Mouse (Mus musculus) limb, embryonic 10.5 days (tissue): ENCODE measurements around the gene Ksr1. TPM values are rescaled to one million over a fixed set of nuclear protein-coding genes. Genes with fewer than 3 reads are reported as not detected.

Experiments used
- DNase-seq: peaks from one replicate; pipeline ENCODE4 v3.0.0-alpha.2; 2017; ENCODE audit warnings: low spot score
- H3K27ac ChIP-seq: fragments of 300-500 bp; sonication (generic); 2 replicates; pipeline ENCODE4 v1.5.1; 2016; ENCODE audit warnings: mild to moderate bottlenecking
- H3K27me3 ChIP-seq: fragments of 300-500 bp; sonication (generic); 2 replicates; pipeline ENCODE4 v1.6.1; 2016; ENCODE audit warnings: low read depth, mild to moderate bottlenecking; ENCODE audit not compliant: poor library complexity, severe bottlenecking
- H3K36me3 ChIP-seq: fragments of 300-500 bp; sonication (generic); 2 replicates; pipeline ENCODE4 v1.6.1; 2016; ENCODE audit warnings: mild to moderate bottlenecking, moderate library complexity
- H3K4me1 ChIP-seq: fragments of 300-500 bp; sonication (generic); 2 replicates; pipeline ENCODE4 v1.6.1; 2016
- H3K4me3 ChIP-seq: fragments of 300-500 bp; sonication (generic); 2 replicates; pipeline ENCODE4 v1.5.1; 2016; ENCODE audit warnings: mild to moderate bottlenecking, moderate library complexity
- H3K9me3 ChIP-seq: fragments of 300-500 bp; sonication (generic); replicated peaks from 2 replicates; pipeline ENCODE4 v1.6.1; 2016; ENCODE audit warnings: mild to moderate bottlenecking
- WGBS: fragments of 180-500 bp; shearing (Covaris S2); methylation state at CpG from one replicate; pipeline ENCODE4 v1.1.7; 2016; 5-methylcytosine and 5-hydroxymethylcytosine counted together
- polyA plus RNA-seq: library from polyadenylated mRNA; unstranded; fragments of >200 nt; fragmentation: Nextera tagmentation; extraction: Ambion mirVana; gene quantifications from 2 replicates; pipeline ENCODE4 v1.2.1, GENCODE M21; 2016

The Ksr1 gene
- polyA plus RNA-seq, 1 experiment from 2014 or later = 1.3 TPM

DNA sequence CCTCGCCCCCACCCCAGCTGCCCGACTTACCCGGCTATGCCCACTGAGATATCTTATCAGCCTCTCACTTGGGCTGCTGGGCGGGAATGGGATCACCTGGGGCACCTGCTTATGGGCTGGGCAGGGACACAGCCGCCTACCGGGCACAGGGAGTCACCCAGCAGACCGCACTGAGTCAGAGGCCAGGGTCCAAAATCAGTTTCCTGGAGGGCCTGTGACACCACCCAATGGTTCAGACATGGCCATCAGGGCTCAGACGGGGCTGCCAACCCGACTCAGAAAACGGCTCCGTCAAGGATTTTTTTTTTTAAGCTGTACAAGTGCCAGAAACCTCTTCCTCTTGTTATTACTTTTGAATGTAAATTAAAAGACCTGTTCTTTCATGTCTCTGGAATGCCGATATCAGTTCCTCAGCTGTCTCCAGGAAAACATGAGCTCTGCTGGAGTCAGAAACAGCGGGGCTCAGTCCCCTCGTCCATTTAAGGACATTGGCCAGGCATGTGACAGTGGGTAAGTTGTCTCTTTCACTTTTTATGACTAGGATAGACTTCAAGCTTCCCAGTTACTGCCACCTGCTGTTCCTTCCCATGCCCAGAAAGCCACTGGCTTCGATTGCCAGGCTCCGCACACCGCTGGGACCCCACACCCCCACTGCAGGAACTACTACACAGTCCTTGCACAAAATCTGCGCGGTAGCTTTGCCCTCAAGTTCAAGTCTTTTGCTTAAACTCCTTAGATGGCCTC is 33.5 kb downstream of the Ksr1 start:
- H3K27ac ChIP-seq = no peak overlapping the region
- H3K4me1 ChIP-seq = peaks cover 22% of the 10 kb centered on the region
- no peak for DNase-seq
- no peaks in the 10 kb centered on the region for H3K36me3 ChIP-seq
- H3K27me3 ChIP-seq = no peaks in the 10 kb centered on the region
- no peak overlapping the region for H3K4me3 ChIP-seq
- H3K9me3 ChIP-seq = no peaks in the 10 kb centered on the region
- 84% methylated on average over 19 of the region's 19 CpGs for WGBS

DNA sequence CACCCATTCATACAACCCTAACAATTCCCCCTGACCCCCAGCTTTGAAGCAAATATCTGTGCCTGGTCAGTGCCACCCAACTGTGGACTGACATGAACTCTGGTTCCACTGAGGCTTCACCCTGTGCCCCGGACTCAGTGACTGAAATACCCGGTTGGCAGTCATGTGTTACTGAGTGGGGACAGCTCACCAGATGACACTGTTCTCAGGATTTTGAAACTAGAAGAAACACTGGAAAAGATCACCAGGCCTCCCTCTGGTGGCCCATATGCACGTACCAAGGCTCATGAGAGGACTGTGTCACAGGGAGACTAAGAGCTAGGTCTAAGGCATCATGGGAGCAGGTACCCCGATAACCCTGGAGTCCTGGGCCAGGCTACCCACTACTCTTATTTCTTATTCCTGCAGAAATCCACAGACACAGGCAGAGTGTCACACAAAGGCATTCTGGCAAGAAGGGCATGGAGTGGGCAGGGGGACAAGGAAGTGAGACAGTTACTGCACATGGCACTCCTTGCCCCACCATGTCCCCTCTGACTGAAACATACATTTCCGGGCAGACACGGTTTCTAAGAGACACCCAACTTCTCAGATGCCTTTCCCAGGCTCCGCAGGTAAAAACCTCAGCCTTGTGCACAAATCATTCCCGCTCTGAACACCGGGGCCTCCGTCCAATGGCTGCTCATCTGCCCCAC is 34.2 kb downstream of the Ksr1 start:
- DNase-seq = no peak
- no peaks in the 10 kb centered on the region for H3K9me3 ChIP-seq
- H3K4me3 ChIP-seq = no peak overlapping the region
- no peaks in the 10 kb centered on the region for H3K36me3 ChIP-seq
- 88% methylated on average over 10 of the region's 10 CpGs for WGBS
- H3K4me1 ChIP-seq = peaks cover 22% of the 10 kb centered on the region
- H3K27ac ChIP-seq = no peak overlapping the region
- H3K27me3 ChIP-seq = no peaks in the 10 kb centered on the region

DNA sequence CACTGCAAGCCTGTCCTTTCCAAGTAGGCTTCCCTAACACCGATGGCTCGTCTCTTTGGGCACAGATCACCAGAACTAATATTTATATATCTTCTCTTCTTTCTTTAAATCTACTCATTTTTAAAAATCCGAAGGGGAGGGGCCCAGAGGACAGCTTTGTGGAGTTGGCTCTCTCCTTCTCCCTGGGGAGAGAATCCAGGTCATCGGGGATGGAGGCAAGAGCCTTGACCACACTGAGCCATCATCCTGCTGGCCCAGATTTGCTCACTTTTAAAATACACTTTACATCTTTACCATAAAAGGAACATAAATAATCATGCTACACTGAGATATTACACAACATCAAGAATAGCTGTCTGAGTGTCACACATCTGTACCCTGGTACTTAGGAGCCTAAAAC is 35.8 kb downstream of the Ksr1 start:
- H3K27ac ChIP-seq = no peak overlapping the region
- WGBS = 78% methylated on average over 4 of the region's 4 CpGs
- no peaks in the 10 kb centered on the region for H3K27me3 ChIP-seq
- H3K36me3 ChIP-seq = no peaks in the 10 kb centered on the region
- H3K4me1 ChIP-seq = peaks cover 12% of the 10 kb centered on the region
- no peaks in the 10 kb centered on the region for H3K9me3 ChIP-seq
- DNase-seq = no peak
- H3K4me3 ChIP-seq = no peak overlapping the region

DNA sequence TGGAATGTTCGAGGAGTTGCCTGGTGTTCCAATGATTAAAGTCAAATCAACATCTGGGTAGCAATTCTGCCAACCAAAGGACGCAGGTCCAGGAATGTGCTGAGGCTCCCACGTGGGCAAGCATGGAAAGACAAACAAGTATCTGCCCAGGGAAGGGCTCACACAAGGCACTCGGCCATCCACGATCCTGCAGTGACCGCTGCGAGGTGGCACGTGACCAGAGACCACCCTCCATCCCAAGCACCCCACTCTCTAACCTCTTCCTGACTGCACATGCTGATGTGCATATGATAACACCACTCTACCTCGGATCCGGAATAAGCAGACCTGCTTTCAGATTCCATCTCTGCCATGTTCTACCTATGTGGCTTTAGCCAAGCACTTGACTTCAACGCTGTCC is 38.3 kb downstream of the Ksr1 start:
- no peak for DNase-seq
- no peaks in the 10 kb centered on the region for H3K27me3 ChIP-seq
- peaks cover 12% of the 10 kb centered on the region; the same call in 1 of the 2 replicates for H3K4me1 ChIP-seq
- 92% methylated on average over 11 of the region's 11 CpGs for WGBS
- H3K9me3 ChIP-seq = no peaks in the 10 kb centered on the region
- H3K4me3 ChIP-seq = no peak overlapping the region
- no peak overlapping the region for H3K27ac ChIP-seq
- no peaks in the 10 kb centered on the region for H3K36me3 ChIP-seq

DNA sequence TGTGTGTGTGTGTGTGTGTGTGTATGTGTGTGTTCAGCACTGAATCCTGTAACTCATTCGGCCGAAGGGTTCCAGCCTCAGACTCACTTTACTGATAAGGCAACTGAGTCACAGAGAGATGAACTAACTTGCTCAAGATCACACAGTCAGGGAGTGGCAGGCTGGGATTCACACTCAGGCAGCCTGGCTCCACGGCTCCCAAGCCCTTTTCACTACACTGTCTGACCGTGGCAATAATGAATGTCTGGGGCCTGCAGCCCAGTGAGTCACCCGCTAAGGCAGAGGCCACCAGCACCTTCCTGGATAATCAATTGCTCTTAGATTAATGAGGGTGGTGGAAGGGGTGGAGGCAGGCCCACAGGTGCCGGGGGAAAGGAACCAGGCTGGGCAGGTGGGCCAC is 41.2 kb downstream of the Ksr1 start:
- H3K4me3 ChIP-seq = no peak overlapping the region
- no peaks in the 10 kb centered on the region for H3K27me3 ChIP-seq
- DNase-seq = no peak
- 77% methylated on average over 6 of the region's 6 CpGs for WGBS
- no peaks in the 10 kb centered on the region for H3K9me3 ChIP-seq
- H3K27ac ChIP-seq = no peak overlapping the region
- no peaks in the 10 kb centered on the region for H3K36me3 ChIP-seq
- peaks cover 14% of the 10 kb centered on the region for H3K4me1 ChIP-seq

DNA sequence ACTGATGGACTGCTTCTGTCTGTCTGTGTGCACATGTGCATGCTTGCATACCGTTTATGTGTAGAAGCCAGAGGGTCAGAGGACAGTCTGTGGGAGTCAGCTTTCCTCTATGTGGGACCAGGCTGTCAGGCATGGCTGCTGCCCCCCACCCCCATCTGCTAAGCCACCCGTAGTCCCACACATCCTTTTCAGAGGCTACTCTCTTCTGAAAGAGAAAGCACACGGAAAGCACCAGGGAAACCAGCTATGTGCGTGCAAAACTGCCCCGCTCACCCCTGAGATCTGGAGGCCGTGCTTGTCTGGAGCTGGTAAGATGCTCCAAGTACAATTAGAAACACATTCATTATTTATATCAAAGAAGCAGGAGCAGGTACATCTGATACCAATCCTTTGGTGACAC is 41.7 kb downstream of the Ksr1 start:
- H3K36me3 ChIP-seq = no peaks in the 10 kb centered on the region
- no peak overlapping the region for H3K27ac ChIP-seq
- 86% methylated on average over 6 of the region's 6 CpGs for WGBS

DNA sequence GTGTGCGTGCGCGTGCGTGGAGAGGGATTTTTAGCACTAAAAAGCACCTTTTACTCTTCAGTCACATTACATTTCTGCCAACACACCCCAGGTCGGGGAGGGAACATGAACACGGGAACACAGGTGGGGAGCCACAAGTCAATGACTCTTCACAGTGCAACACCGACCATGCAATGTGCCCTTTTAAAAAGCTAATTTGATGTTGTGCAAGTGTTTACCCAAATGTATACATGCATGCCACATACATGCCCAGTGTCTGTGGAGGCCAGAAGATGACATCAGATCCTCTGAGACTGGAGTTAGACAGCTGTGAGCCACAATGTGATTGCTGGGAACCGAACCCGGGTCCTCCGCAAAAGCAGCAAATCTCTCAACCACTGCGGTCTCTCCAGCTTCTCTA is 42.1 kb downstream of the Ksr1 start:
- no peaks in the 10 kb centered on the region for H3K36me3 ChIP-seq
- H3K4me1 ChIP-seq = peaks cover 18% of the 10 kb centered on the region
- WGBS = 93% methylated on average over 11 of the region's 11 CpGs
- no peaks in the 10 kb centered on the region for H3K27me3 ChIP-seq
- no peak overlapping the region for H3K4me3 ChIP-seq
- H3K9me3 ChIP-seq = no peaks in the 10 kb centered on the region
- no peak overlapping the region for H3K27ac ChIP-seq
- no peak for DNase-seq

More for the DNA sequence above, 41.7 kb downstream of the Ksr1 start:
- no peak overlapping the region for H3K4me3 ChIP-seq
- no peaks in the 10 kb centered on the region for H3K9me3 ChIP-seq
- H3K4me1 ChIP-seq = peaks cover 14% of the 10 kb centered on the region
- no peak for DNase-seq
- H3K27me3 ChIP-seq = no peaks in the 10 kb centered on the region

DNA sequence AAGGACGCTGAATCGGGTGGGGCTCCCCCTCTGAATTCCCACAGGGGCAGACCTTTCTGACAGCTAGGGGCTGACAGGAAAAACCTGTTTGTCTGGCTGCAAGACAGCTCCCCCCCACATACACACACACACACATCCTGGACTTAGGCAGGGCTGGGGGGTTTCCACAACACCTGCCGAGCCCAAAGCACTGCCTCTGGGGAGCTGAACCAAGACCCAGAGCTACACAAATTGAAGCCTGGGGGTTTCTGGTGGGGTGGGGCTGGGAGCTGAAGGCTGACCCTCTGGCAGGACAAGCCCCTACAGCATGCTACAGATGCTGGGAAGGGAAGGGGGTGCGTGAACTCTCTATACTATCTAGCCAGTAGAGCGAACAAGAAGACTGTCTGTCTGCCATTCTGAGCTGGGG is 42.7 kb downstream of the Ksr1 start:
- 73% methylated on average over 5 of the region's 5 CpGs for WGBS

DNA sequence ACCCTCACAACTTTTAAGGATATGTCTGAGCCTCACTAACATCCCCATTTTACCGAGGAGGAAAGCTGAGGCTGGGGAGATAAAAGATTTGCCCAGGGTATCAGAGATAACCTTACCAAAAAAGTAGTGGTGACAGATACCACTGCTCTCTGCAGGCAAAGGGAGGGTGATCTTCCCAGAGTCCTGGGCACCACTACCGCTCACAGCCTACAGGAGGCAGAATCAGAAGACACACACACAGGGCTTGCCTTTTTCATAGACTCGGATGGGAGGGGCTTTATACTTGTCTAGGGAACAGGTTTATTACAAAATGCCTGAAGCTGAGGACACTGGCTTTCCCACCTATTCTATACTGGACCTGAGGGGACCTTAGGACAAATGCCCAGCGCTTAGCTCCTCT is 43.9 kb downstream of the Ksr1 start:
- no peak overlapping the region for H3K4me3 ChIP-seq

More for the DNA sequence above, 42.7 kb downstream of the Ksr1 start:
- H3K4me1 ChIP-seq = peaks cover 24% of the 10 kb centered on the region
- no peak for DNase-seq
- H3K9me3 ChIP-seq = no peaks in the 10 kb centered on the region
- H3K27me3 ChIP-seq = no peaks in the 10 kb centered on the region
- H3K27ac ChIP-seq = no peak overlapping the region
- no peaks in the 10 kb centered on the region for H3K36me3 ChIP-seq
- no peak overlapping the region for H3K4me3 ChIP-seq

DNA sequence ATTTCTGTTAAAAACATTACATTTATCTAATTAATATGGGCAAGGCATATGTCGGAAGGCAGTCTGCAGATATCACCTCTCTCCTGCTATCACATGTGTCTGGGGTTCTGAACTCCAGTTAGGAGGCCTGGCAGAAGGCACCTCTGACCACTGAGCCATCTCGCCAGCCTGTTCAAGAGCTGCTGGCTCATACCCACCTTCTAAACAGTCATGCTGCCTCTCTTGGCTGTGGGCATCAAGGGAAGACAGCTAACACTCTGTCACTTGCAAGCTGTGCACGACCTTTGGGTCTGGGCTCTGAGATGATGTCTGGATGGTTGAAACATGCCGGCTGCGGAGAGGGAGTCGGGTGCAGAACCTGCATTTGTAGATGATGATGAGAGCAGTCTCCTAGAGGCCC is 44.6 kb downstream of the Ksr1 start:
- no peak overlapping the region for H3K27ac ChIP-seq
- no peaks in the 10 kb centered on the region for H3K9me3 ChIP-seq
- H3K4me3 ChIP-seq = no peak overlapping the region
- H3K36me3 ChIP-seq = no peaks in the 10 kb centered on the region
- WGBS = 95% methylated on average over 6 of the region's 6 CpGs
- DNase-seq = no peak
- no peaks in the 10 kb centered on the region for H3K27me3 ChIP-seq
- peaks cover 29% of the 10 kb centered on the region for H3K4me1 ChIP-seq

More for the DNA sequence above, 43.9 kb downstream of the Ksr1 start:
- Histone ChIP-seq H3K9me3 (no peaks in the 10 kb centered on the region), H3K27ac (no peak overlapping the region), H3K36me3 (no peaks in the 10 kb centered on the region), H3K4me1 (peaks cover 26% of the 10 kb centered on the region), H3K27me3 (no peaks in the 10 kb centered on the region)
- no peak for DNase-seq
- 78% methylated on average over 4 of the region's 4 CpGs for WGBS

DNA sequence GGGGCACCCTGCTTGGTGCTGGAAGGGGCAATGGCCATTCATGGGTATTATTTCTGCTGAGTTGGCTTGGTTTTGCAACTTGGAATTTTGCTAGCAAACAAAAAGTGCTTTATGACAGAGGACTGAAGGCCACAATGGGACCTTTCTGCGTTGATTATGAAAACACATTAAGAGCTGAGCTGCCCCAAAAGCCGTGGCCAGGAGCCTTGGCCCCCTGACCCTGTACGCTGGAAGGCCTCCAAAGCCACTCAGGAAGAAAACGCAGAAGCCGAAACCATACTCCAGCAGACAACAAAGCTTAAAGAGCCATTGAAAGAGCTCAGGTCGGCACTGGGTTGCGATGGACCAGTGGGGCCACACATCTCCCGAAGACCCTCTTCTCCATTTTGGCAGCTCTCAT is 47.2 kb downstream of the Ksr1 start:
- Histone ChIP-seq H3K9me3 (no peaks in the 10 kb centered on the region), H3K27me3 (no peaks in the 10 kb centered on the region), H3K4me3 (no peak overlapping the region), H3K36me3 (no peaks in the 10 kb centered on the region), H3K4me1 (peaks cover 45% of the 10 kb centered on the region), H3K27ac (peak overlapping the region; percentile 44; the same call in 1 of the 2 replicates)
- DNase-seq = no peak
- 83% methylated on average over 8 of the region's 8 CpGs for WGBS

DNA sequence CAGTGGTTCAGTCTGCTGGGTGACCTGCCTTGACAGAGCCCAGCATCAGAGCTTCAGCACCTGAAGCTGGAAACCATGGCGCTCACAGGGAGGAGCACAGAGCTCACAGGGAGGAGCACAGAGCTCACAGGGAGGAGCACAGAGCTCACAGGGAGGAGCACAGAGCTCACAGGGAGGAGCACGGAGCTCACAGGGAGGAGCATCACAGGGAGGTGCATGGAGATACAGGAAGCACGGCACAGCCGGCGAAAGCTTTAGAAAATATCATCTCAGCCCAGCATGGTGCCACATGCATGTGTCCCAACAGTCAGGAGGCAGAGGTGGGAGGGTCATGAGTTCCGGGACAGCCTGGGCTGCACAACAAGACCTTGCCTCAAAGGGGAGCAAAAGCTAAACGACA is 48.5 kb downstream of the Ksr1 start:
- 87% methylated on average over 7 of the region's 7 CpGs for WGBS
- no peaks in the 10 kb centered on the region for H3K9me3 ChIP-seq
- H3K27me3 ChIP-seq = no peaks in the 10 kb centered on the region
- H3K36me3 ChIP-seq = no peaks in the 10 kb centered on the region
- peaks cover 37% of the 10 kb centered on the region for H3K4me1 ChIP-seq
- H3K27ac ChIP-seq = no peak overlapping the region
- DNase-seq = no peak
- no peak overlapping the region for H3K4me3 ChIP-seq

DNA sequence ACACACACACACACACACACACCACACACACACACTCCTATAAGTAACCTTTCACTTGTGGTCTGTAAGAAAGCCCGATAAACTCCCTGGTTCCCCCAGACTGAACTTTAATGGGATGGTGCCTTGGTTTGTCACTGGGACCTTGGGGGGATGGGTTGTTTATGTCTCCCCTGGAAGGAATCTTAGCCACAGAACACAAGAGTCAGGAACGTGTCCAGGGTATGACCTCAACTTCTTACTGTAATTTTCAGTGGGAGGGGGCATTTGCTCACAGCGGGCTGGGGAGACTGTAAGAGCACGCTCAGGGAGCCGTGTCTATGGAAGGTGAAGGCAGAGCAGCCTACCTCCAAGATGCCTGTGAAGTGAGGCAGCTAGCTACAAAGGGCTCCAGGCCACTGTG is 49.5 kb downstream of the Ksr1 start:
- H3K4me1 ChIP-seq = peaks cover 39% of the 10 kb centered on the region
- DNase-seq = no peak
- no peaks in the 10 kb centered on the region for H3K36me3 ChIP-seq
- no peak overlapping the region for H3K4me3 ChIP-seq
- no peaks in the 10 kb centered on the region for H3K9me3 ChIP-seq
- 87% methylated on average over 5 of the region's 5 CpGs for WGBS
- H3K27ac ChIP-seq = no peak overlapping the region
- H3K27me3 ChIP-seq = no peaks in the 10 kb centered on the region
